Mouse (Mus musculus) gastrocnemius, postnatal 10 days (tissue): ENCODE measurements around the gene Eif2b2. TPM values are rescaled to one million over a fixed set of nuclear protein-coding genes. Genes with fewer than 3 reads are reported as not detected.
A peak's percentile ranks its signal among the peaks of the same experiment; 100 is the strongest.

ENCODE experiments used
- DNase-seq: peaks from one replicate; pipeline ENCODE4 v3.0.0; 2021; ENCODE audit warnings: mixed read lengths
- long read RNA-seq, 2 experiments: library from polyadenylated mRNA; stranded (forward); transcript quantifications; one replicate each; pipeline ENCODE4 v2.0.0; 2021
- total RNA-seq, 2 experiments: library from RNA; stranded (reverse); gene quantifications; 2 replicates each; pipeline ENCODE4 v1.2.3; 2021

Eif2b2 gene
- 10 to 100 TPM; 76.1 to 95.2 TPM for total RNA-seq
- long read RNA-seq, experiment 1, transcript Eif2b2-201 (8 exons, 1,605 nt), result major isoform, 76 of 84 reads
- long read RNA-seq, experiment 1, partial matches to known transcripts, result 5 of 84 reads
- long read RNA-seq, experiment 1, other reads (novel, unspliced or antisense), result 2 of 84 reads
- long read RNA-seq, experiment 2, transcript Eif2b2-201 (8 exons, 1,605 nt), result major isoform, 88 of 96 reads
- long read RNA-seq, experiment 2, partial matches to known transcripts, result 3 of 96 reads
- long read RNA-seq, experiment 2, other reads (novel, unspliced or antisense), result 4 of 96 reads

- peak; percentile 99 for DNase-seq
Observed at GRCm38 (mm10) chr12:85219236-85219904, at the start of gene Eif2b2. Eif2b2 (plus strand) TSS chr12:85219481.

- no peak for DNase-seq
Observed at GRCm38 (mm10) chr12:85169877-85170276, 49.4 kb upstream of the Eif2b2 start.

DNA sequence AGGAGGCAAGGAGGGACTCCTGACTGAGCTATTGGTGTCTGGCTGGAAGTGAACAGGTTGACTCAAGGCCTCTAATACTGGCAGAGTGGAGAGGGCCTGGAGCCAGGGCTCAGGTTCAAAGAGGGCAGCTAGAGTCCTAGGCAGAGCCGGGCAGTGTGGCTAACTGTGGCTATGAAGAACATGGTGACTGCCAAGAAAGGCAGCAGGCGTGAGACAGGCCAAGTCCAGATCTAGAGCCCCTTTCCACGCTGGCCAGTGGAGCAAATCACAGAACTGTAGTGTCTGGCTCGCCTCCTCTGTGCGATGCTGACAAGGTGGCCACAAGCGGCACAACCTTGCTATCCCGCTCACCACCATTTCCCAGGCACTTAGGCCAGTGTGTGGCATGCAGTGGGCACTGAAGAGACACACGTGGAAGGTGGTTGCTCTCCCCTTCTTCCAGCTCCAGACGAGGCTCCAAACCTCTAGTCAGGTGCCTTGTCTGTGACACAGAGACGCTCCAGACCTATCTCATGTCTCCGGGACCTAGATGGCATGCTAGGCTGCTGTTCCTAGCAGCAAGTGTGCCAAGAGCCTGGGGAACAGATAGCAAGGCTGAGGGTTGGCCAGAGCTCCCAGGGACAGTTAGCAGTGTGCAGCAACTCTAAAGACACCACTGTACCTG lies 48.9 kb upstream of the Eif2b2 start:
- DNase-seq, result no peak

DNA sequence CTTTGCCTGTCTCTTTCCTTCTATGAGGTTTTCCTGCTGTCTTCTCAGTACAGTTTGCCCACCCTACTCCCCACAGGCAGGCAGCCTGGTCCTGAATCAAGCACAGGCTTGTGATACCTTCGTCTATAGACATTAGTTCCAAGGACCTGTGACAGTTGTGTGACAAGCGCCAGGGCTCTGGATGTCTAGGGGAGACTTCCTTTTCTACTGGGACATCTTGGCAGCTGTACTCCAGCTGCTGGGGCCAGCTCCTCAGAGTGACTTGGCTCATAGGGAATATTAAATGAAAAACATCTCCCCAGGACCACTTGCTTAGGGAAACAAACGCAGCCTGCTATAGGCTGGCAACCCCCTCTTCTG lies 48.4 kb upstream of the Eif2b2 start:
- no peak for DNase-seq

- DNase-seq, result peak; percentile 59
Observed at GRCm38 (mm10) chr12:85174016-85174415, 45.3 kb upstream of the Eif2b2 start.

DNA sequence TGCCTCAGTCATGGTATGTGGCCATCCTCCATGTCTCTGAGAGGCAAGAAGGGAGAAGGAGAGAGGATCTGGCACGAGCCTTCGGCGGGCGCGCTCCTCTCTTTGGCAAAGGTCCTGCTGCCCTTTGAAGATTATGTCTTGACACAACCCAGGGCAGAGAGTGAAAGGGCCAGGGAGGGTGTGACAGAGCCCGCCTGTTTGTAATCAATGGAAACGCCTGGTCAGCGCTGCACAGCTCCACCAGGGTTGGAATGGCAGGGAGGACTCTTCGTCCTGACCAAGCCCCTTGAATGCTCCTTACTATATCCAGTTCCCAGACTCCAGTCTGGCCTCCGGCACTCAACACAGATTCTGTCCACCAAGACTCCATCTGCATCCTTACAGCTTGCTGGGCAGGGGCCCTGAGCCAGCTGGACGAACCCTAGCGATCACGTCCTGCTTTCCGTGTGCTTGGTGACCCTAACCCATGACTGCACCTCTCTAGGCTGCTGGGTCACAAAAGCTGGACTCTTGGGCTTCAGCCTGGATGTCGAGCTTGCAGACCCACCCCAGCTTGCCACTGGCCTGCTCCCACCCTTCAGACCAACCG lies 44.1 kb upstream of the Eif2b2 start:
- no peak for DNase-seq

DNA sequence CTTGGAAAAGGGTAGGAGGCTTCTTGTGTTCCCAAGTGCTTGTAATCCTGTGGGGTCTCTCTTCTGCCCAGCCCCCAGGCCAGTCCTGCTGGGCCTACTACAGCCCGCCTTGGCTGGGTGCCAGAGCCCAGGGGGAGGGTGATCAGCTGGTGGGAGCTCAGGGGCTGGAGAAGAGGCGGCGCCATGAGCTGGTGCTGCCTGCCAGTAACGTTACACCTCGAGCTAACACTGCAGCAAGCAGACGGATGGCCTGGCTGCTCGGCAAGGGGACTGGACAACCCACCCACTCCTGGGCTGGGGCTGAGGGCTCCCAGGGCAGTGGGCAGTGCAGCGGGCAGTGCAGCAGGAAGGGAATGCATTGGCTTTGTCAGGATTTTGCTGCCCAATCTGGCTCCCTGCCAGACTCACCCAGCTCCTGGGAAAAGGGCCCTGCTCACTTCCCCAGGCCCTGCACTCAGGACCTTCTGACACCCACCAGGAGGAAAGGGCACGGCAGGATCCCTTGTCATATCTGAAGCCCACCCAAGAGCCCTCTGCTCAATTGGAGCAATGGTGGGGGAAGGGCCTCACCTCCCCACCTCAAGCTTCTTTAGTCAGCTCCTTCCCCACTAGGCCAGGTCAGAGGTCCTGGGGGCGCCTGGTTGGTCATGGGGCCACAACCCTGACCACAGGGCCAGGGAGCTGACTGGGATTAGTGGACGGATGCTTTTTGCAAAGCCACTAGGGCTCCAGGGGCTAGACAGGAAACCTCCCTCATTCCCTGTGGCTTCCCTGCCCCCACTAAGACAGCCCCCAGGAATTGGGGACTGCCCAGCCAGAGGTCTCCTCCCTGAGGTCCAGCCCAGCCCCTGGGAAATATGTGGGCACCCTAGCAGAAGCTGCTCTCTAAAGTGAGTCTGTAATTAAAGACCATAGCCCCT lies 43.1 kb upstream of the Eif2b2 start:
- DNase-seq, result peak; percentile 41

- no peak for DNase-seq
Observed at GRCm38 (mm10) chr12:85176846-85177523, 42.3 kb upstream of the Eif2b2 start.

DNA sequence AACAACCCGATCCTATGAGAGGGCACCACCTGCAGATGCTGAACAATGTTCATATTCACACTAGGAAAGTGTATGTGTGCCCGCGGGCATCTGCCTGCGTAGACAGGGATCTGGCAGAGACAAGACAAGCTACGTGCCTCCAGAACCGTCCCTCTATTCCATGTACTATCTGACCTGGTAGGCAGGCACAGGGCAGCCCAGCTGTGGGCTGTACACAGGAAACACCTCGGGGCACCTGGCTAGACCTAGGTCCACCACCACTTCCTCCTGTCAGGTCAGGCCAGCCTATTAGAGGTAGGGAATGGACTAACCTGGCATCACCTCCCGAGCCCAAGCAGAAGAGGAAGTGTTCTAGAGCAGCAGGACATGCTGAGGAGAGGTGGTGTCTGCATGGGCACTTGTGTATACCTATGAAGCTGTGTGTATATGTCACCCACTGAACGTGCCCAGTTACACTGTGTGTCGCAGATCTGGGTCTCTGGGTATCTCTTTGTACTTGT lies 41.5 kb upstream of the Eif2b2 start, which contains the start of gene Pgf:
Gene Pgf (minus strand): TSS at position 51 of the 500 bp plus-strand sequence.
- no peak for DNase-seq

- no peak for DNase-seq
Observed at GRCm38 (mm10) chr12:85178294-85178693, 41.0 kb upstream of the Eif2b2 start.

DNA sequence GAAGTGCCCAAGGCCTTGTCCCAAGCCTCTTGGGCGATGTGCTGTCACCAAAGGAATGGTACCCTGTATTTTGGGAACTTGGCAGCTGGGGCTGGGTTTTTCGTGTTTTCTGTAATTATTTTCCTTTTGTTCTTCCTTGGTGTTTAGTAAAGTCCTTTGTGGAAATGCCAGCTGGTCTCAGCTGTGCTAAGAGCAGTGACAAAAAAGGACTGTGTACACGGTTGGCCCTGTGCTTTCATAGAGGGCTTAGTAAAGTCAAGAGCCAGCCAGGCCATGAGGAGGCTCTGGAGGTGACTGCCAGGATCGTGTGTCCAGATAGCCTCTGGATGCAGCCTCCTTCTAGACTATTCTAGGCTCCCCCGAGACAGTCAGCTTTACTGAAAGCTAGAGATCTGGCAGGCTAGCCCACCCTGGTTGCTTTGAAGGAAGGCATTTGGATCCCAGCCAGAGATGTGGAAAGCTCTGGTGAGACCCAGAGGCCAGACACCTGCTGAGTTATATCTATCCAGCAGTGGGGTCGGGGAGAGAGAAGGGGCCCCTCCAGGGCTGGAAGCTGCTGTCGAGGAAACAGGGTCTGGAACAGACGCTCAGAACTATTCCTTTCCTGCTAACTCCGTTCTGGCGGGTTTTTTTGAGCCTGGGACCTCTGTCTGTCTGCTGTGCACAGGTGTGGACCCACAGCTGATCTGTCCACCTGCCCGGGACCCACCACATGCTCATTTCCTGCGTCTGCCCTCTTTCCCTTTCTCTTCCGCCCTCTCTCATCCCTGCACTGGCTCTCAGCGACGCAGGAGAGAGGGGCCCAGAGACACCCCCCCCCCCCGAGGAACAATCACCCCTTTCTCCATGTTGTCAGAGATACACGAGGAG lies 37.6 kb upstream of the Eif2b2 start:
- DNase-seq, result no peak

DNA sequence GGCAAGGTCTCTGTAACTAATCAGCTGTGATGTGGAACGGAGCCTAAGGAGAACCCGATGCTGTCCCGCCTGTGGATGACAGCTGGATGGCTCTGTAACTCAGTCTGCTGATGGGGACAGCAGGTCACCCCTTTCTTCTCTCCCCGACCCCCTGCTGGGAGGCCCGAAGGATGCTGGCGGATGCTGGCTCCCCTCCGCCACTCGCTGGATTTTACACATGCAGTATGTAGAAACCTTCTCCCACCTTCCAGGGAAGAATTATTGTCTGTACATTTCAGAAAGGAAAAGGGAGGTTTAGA lies 37.0 kb upstream of the Eif2b2 start:
- DNase-seq, result no peak

DNA sequence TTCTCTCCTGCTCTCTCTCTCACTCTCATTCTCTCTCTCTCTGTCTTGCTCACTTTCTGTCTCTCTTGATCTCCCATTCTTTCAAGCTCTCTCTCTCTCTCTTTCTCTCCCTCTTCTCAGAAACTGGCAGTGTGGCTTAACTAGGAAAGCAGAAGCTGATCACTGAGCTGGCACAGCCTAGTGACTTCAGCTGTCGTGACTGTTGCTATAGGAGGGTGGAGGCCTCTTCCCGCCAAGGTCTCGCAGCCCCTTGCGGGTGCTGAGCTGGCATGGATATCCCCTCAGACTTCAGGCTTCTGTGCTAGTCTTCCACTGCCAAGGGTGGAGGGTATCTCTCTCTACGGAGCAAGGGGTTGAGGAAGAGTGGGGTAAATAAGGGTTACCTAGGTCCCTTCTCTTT lies 36.4 kb upstream of the Eif2b2 start:
- no peak for DNase-seq

- no peak for DNase-seq
Observed at GRCm38 (mm10) chr12:85184118-85184517, 35.2 kb upstream of the Eif2b2 start.

DNA sequence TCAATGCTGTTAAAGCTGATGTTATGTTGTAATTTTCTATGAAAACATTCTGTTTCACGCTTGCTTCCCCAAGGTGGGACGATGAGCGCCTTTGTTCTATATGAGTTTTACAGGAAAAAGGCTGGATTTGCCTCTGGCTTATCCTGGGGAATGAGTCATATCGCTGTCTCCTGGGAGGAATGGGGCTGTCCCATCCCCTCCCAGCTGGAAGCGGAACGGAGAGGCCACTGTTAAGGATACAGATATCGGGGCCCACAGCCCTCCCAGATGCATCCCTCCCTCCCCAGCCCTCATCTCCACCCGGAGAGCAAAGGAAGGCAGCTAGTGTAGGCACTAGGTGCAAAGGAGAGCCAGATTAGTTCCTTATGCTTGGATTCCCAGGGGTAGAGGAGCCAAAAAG lies 33.5 kb upstream of the Eif2b2 start:
- no peak for DNase-seq

DNA sequence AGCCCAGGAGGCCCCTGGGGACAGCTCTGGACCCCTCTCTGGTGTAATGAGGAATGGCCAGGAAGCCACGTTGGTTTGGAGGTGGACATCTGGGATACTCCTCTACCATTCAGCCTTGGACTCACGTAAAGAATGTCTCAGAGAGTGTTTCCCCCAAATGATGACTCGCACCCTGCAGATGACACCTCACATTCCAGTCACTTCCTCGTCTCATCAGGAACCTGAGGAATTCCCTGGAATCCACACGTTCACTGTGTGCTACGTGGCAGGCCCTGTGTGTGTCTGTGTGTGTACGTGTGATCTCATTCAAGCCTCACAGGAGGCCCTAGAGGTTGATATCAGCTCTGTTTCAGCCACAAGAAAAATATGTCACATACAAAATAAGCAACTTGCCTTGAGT lies 32.9 kb upstream of the Eif2b2 start:
- no peak for DNase-seq

DNA sequence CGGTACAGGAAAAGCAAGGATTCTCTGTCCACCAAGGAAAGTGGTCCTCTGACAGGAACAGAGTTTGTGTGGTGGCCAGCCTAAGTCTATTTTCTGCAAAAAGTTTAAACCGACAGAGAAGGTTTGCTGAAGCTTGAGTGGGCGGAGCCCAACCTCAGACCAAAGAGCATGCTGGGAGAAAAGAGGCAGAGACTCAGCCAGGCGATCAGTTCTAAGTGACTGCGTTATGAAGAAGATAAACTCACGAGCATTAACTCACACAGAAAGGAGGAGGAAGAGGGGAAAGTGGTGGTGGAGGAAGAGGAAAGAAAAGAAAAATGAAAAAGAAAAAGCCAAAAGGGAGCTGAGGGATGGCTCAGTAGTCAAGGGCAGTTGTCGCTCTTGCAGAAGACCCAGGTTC lies 29.0 kb upstream of the Eif2b2 start:
- no peak for DNase-seq

DNA sequence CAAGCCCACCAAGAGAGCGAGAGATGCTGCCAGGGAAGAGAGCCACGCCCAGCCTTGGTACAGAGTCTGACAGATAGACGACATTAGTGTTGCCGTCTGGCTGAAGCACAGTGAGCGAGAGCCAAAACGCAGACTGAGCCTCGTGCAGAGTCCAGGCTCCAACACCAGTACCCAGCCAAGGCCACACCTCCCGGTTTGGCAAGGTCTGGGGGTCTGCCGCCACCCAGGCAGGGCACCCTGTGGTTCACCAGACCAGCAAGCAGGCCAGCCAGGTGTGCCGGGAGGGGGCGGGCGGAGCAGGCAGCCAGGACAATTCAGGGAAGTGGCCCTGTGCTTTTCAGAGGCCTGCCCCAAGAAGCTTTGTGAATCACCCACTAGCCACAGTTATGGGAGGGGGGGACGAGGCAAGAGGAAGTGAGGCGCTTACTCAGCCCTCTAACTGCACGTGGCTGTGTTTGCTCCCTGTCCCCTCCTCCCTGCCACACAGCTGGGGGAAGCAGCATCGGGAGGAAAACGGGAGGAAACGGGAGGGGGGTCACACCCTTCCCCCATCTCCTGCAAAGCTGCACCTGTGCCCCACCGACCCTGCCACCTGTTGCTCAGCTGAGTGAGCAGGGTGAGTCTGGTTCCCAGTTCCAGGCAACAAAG lies 26.7 kb upstream of the Eif2b2 start:
- no peak for DNase-seq

GRCm38 (mm10) chr12:85193146-85193545 lies 26.1 kb upstream of the Eif2b2 start:
- DNase-seq, result no peak
